Mouse (Mus musculus) kidney, postnatal 0 days (tissue): ENCODE data around the gene Ppp1cc. TPM values are rescaled to one million over a fixed set of nuclear protein-coding genes. Genes with fewer than 3 reads are reported as not detected.
"Not testable (repeated sequence)": the region's sequence is repeated elsewhere in the genome, so short reads cannot be mapped to it uniquely, and the experiment has no call there.

Experiments used
- ATAC-seq: fragments of 200-750 bp; cut with Nextera tagmentation; replicated peaks from 2 replicates; pipeline ENCODE4 v1.8.0; 2017; ENCODE audit warnings: low read depth, moderate number of reproducible peaks, moderate TSS enrichment, moderate library complexity; ENCODE audit not compliant: low FRiP score
- DNase-seq: peaks from one replicate; pipeline ENCODE4 v3.0.0-alpha.2; 2016; ENCODE audit warnings: low spot score
- H3K27ac ChIP-seq: fragments of 300-500 bp; sonication (generic); 2 replicates; pipeline ENCODE4 v1.5.1; 2014; ENCODE audit warnings: mild to moderate bottlenecking
- H3K27me3 ChIP-seq: fragments of 300-500 bp; sonication (generic); 2 replicates; pipeline ENCODE4 v1.6.1; 2014; ENCODE audit warnings: low read length, mixed read lengths; ENCODE audit not compliant: insufficient read depth
- H3K36me3 ChIP-seq: fragments of 300-500 bp; sonication (generic); 2 replicates; pipeline ENCODE4 v1.6.1; 2014; ENCODE audit warnings: low read length, mixed read lengths; ENCODE audit not compliant: insufficient read depth
- H3K4me1 ChIP-seq: fragments of 300-500 bp; sonication (generic); replicated peaks from 2 replicates; pipeline ENCODE4 v1.6.1; 2014; ENCODE audit warnings: antibody characterized with exemption, low read length, mixed read lengths; ENCODE audit not compliant: insufficient read depth
- H3K4me2 ChIP-seq: fragments of 300-500 bp; sonication (generic); 2 replicates; pipeline ENCODE4 v1.6.1; 2014; ENCODE audit warnings: mild to moderate bottlenecking, low read length, moderate library complexity, mixed read lengths
- H3K4me3 ChIP-seq: fragments of 300-500 bp; sonication (generic); replicated peaks from 2 replicates; pipeline ENCODE4 v1.5.1; 2014; ENCODE audit warnings: low read depth, low read length
- H3K9ac ChIP-seq: fragments of 300-500 bp; sonication (generic); 2 replicates; pipeline ENCODE4 v1.6.1; 2014; ENCODE audit warnings: low read depth, low read length
- H3K9me3 ChIP-seq: fragments of 300-500 bp; sonication (generic); replicated peaks from 2 replicates; pipeline ENCODE4 v1.6.1; 2016; ENCODE audit warnings: low read length, inconsistent platforms, mixed read lengths
- CTCF ChIP-seq: IDR thresholded peaks from 2 replicates; pipeline ENCODE4 v1.5.1; 2016; ENCODE audit warnings: antibody characterized with exemption, low read depth, mild to moderate bottlenecking, moderate library complexity
- WGBS: fragments of 180-500 bp; shearing (Covaris S2); extraction: QIAGEN DNeasy Blood & Tissue Kit; methylation state at CpG from one replicate; pipeline ENCODE4 v1.1.7; 2014; 5-methylcytosine and 5-hydroxymethylcytosine counted together
- polyA plus RNA-seq: library from polyadenylated mRNA; unstranded; fragments of >200 nt; fragmentation: Nextera tagmentation; extraction: Ambion mirVana; gene quantifications from 2 replicates; pipeline ENCODE4 v1.2.1, GENCODE M21; 2015

Gene Ppp1cc
- polyA plus RNA-seq, 1 experiment from 2014 or later: 220 TPM

DNA sequence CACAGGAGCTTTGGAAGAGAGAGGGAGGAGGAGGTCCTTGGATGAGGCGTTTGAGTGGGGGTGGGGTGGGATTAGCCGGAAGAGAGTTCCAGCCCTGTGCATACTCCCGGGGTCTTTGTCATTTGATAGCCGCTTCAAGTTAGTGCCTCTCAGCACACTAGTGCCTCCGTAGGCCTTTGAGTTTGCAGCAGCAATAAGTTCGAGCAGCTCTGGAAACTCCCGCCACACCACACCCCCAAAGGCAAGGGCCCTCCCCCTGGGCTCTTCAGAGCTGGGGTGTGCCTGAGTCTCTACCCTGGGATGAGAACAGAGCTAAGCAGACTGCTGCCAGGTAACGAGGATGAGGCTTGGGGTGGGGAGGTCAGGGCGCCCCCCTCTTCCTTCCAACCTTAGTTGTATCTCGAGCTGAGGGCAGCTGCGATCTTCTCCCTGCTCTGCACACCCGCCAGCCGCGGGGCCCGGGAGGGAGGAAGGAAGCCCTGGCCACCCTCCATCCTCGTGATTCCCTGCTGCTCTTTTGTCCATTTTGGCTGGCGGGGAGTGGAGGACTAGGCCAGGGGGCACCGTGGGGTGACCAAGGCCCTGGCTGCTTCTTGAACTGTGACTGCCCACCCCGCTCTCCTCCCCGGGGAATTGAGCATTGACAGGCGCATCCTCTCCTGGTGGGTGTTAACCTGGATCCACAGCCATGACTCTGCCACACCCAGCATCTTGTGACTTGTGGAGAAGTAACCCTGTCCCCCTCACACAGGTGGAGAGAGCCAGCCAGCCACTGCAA is 51.7 kb downstream of the Ppp1cc start:
- TF ChIP-seq CTCF: peak; percentile 16; the same call in 1 of the 2 replicates
- peak; percentile 76 for ATAC-seq
- Histone ChIP-seq H3K9ac (peak overlapping the region; percentile 48; the same call in 1 of the 2 replicates), H3K9me3 (no peaks in the 10 kb centered on the region), H3K4me2 (peak overlapping the region; percentile 62), H3K36me3 (no peaks in the 10 kb centered on the region), H3K27ac (peak overlapping the region; percentile 68), H3K27me3 (no peaks in the 10 kb centered on the region), H3K4me3 (peak overlapping the region; percentile 33), H3K4me1 (0 out of 2 replicates have a peak, but pooled peaks cover 3% of the 10 kb centered on the region)
- 5% methylated on average over 17 of the region's 21 CpGs for WGBS
- peak; percentile 93 for DNase-seq

DNA sequence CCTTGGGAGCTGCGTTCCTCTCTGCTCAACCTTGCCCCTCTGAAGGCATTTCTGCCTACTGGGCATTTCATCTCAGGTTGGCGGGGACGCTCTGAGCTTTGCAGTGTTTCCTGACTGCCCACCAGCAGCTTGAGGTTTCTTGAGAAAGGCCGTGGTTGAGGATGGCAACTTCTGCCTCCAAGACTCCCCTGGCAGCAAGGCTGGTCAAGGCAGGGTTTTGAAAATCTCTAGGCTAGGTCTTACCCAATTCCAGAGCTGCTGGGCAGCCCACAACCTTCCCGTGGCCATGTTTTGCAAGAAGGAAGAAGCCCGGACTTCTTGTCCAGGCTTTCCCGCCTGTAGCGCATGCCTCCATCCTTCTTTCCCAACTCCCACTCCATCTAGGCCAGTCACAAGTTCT is 52.8 kb downstream of the Ppp1cc start:
- Histone ChIP-seq H3K4me2 (no peak overlapping the region), H3K27me3 (no peaks in the 10 kb centered on the region), H3K9ac (no peak overlapping the region), H3K9me3 (no peaks in the 10 kb centered on the region), H3K36me3 (no peaks in the 10 kb centered on the region), H3K27ac (no peak overlapping the region), H3K4me1 (0 out of 2 replicates have a peak, but pooled peaks cover 3% of the 10 kb centered on the region), H3K4me3 (no peak overlapping the region)
- TF ChIP-seq CTCF: no peak
- WGBS: 90% methylated on average over 8 of the region's 8 CpGs
- ATAC-seq: no peak
- no peak for DNase-seq

DNA sequence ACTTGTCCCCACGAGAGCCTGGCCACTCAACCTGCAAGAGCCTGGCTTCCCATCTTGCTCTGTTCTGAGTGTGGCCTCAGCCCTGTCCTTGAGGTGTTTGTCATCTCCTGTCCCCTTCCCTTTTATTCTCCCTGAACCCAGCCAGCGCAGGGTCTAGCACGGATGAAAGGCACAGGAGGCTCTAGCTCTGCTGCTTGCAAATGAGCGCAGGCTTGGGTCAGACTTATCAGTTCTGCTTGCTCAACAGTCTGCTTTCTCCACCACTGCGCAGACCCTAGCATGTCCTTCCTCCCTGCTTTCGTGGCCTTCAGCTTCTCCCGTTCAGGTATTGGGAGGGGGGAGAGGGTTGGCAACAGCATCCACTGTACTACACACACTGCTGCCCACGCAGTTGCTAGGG is 54.0 kb downstream of the Ppp1cc start:
- Histone ChIP-seq H3K36me3 (no peaks in the 10 kb centered on the region), H3K9me3 (no peaks in the 10 kb centered on the region), H3K27ac (no peak overlapping the region), H3K27me3 (no peaks in the 10 kb centered on the region), H3K9ac (no peak overlapping the region), H3K4me3 (no peak overlapping the region), H3K4me2 (no peak overlapping the region), H3K4me1 (0 out of 2 replicates have a peak, but pooled peaks cover 3% of the 10 kb centered on the region)
- ATAC-seq: no peak
- TF ChIP-seq CTCF: no peak
- DNase-seq: no peak
- WGBS: 80% methylated on average over 8 of the region's 8 CpGs

DNA sequence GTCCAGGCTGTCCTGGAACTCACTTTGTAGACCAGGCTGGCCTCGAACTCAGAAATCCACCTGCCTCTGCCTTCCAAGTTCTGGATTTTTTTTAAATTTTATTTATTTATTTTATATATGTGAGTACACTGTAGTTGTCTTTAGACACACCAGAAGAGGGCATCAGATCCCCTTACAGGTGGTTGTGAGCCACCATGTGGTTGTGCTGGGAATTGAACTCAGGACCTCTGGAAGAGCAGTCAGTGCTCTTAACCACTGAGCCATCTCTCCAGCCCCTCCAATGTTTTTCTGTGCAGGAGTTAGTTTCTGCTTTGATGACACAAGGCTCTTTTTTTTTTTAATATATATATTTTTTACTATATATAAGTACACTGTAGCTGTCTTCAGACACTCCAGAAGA is 54.7 kb downstream of the Ppp1cc start:
- not testable (repeated sequence) for H3K27me3 ChIP-seq, DNase-seq, H3K36me3 ChIP-seq, H3K4me2 ChIP-seq, H3K27ac ChIP-seq, H3K9ac ChIP-seq, H3K9me3 ChIP-seq, H3K4me1 ChIP-seq, H3K4me3 ChIP-seq, ATAC-seq
- 100% methylated on average over 1 of the region's 1 CpGs for WGBS
- TF ChIP-seq CTCF: peak; percentile 36

DNA sequence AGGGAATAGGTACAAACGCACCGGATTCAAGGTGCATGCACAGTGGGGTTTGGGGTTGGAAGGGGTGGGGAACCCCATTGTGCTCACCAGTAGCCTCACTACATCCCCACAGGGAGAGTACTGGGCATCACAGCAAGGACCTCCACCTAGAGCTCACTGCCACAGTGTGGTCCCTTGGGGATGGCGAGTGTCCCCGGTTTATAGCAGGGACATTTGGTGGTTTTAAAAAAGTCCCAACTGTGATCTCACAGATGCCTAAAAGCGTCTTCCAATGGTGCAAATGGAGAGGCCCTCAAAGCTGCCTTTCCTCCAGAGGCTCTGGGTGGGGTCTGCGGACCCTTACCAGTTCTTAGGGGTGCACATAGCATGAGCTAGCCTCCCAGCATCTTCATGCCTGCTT is 55.8 kb downstream of the Ppp1cc start:
- no peaks in the 10 kb centered on the region for H3K9me3 ChIP-seq
- WGBS: 83% methylated on average over 6 of the region's 6 CpGs
- no peak for DNase-seq
- 0 out of 2 replicates have a peak, but pooled peaks cover 3% of the 10 kb centered on the region for H3K4me1 ChIP-seq
- no peaks in the 10 kb centered on the region for H3K27me3 ChIP-seq
- H3K9ac ChIP-seq: no peak overlapping the region
- no peaks in the 10 kb centered on the region for H3K36me3 ChIP-seq
- no peak overlapping the region for H3K4me3 ChIP-seq
- H3K27ac ChIP-seq: no peak overlapping the region
- no peak for TF ChIP-seq CTCF
- no peak for ATAC-seq
- H3K4me2 ChIP-seq: no peak overlapping the region

DNA sequence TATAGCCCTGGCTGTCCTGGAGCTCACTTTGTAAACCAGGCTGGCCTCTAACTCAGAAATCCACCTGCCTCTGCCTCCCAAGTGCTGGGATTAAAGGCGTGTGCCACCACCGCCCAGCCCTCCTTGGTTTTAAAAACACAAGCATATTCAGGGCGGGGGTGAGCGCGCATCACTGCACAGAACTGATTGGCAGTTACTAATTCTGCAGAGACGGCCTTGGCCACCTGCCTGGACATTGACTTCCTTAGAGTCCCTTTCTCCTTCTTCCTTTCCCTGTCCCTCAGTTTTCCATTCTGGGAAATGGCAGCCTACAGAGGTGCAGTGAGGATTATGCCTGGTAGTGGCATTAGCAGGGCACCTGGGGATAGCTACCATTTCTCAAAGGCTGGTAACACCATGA is 59.6 kb downstream of the Ppp1cc start:
- H3K27me3 ChIP-seq: no peaks in the 10 kb centered on the region
- H3K4me3 ChIP-seq: no peak overlapping the region
- no peak for TF ChIP-seq CTCF
- 81% methylated on average over 6 of the region's 6 CpGs for WGBS
- ATAC-seq: no peak
- no peak overlapping the region for H3K9ac ChIP-seq
- no peak overlapping the region for H3K4me2 ChIP-seq
- H3K4me1 ChIP-seq: peaks cover 23% of the 10 kb centered on the region; the same call in 1 of the 2 replicates
- H3K27ac ChIP-seq: no peak overlapping the region
- DNase-seq: no peak
- H3K9me3 ChIP-seq: no peaks in the 10 kb centered on the region
- H3K36me3 ChIP-seq: no peaks in the 10 kb centered on the region
